Mouse (Mus musculus) heart, embryonic 13.5 days (tissue): ENCODE measurements around the gene Speer3. TPM values are rescaled to one million over a fixed set of nuclear protein-coding genes. Genes with fewer than 3 reads are reported as not detected.
"Not testable (repeated sequence)": the region's sequence is repeated elsewhere in the genome, so short reads cannot be mapped to it uniquely, and the experiment has no call there.

Experiments
- ATAC-seq: fragments of 200-750 bp; cut with Nextera tagmentation; 2 replicates; pipeline ENCODE4 v1.8.0; 2017; ENCODE audit warnings: moderate TSS enrichment; ENCODE audit not compliant: insufficient number of reproducible peaks, low FRiP score, low TSS enrichment; ENCODE audit errors: extremely low read depth
- H3K27ac ChIP-seq: fragments of 300-500 bp; sonication (generic); replicated peaks from 2 replicates; pipeline ENCODE4 v1.5.1; 2015; ENCODE audit warnings: moderate library complexity, mild to moderate bottlenecking, inconsistent platforms
- H3K27me3 ChIP-seq: fragments of 300-500 bp; sonication (generic); replicated peaks from 2 replicates; pipeline ENCODE4 v1.6.1; 2015; ENCODE audit warnings: mild to moderate bottlenecking, inconsistent platforms
- H3K36me3 ChIP-seq: fragments of 300-500 bp; sonication (generic); 2 replicates; pipeline ENCODE4 v1.6.1; 2015; ENCODE audit warnings: mild to moderate bottlenecking, inconsistent platforms
- H3K4me1 ChIP-seq: fragments of 300-500 bp; sonication (generic); 2 replicates; pipeline ENCODE4 v1.6.1; 2015; ENCODE audit warnings: inconsistent platforms
- H3K4me2 ChIP-seq: fragments of 300-500 bp; sonication (generic); 2 replicates; pipeline ENCODE4 v1.6.1; 2015; ENCODE audit warnings: inconsistent platforms, mild to moderate bottlenecking, moderate library complexity
- H3K4me3 ChIP-seq: fragments of 300-500 bp; sonication (generic); 2 replicates; pipeline ENCODE4 v1.5.1; 2015; ENCODE audit warnings: moderate library complexity, mild to moderate bottlenecking, inconsistent platforms
- H3K9ac ChIP-seq: fragments of 300-500 bp; sonication (generic); 2 replicates; pipeline ENCODE4 v1.6.1; 2015; ENCODE audit warnings: inconsistent platforms, mild to moderate bottlenecking, moderate library complexity
- H3K9me3 ChIP-seq: fragments of 300-500 bp; sonication (generic); 2 replicates; pipeline ENCODE4 v1.6.1; 2016; ENCODE audit warnings: inconsistent platforms
- WGBS: fragments of 180-500 bp; shearing (Covaris S2); methylation state at CpG from one replicate; pipeline ENCODE4 v1.1.7; 2015; ENCODE audit warnings: mixed read lengths; 5-methylcytosine and 5-hydroxymethylcytosine counted together
- polyA plus RNA-seq: library from polyadenylated mRNA; unstranded; fragments of >200 nt; fragmentation: Nextera tagmentation; extraction: Ambion mirVana; gene quantifications from 2 replicates; pipeline ENCODE4 v1.2.1, GENCODE M21; 2015

Gene Speer3
- not detected in 2 replicates for polyA plus RNA-seq

GRCm38 (mm10) chr5:13791319-13791718, at the start of gene Speer3:
Speer3 (plus strand) TSS chr5:13791619.
- no peak within 1 kb of the TSS for H3K4me3 ChIP-seq
- no peak for ATAC-seq
- no peaks in the 10 kb centered on the region for H3K9me3 ChIP-seq
- H3K4me1 ChIP-seq = no peaks in the 10 kb centered on the region
- no peaks in the 10 kb centered on the region for H3K36me3 ChIP-seq
- no peak within 1 kb of the TSS for H3K27ac ChIP-seq
- WGBS = 75% methylated on average over 1 of the region's 1 CpGs
- H3K4me2 ChIP-seq = no peak within 1 kb of the TSS
- H3K27me3 ChIP-seq = no peaks in the 10 kb centered on the region
- no peak within 1 kb of the TSS for H3K9ac ChIP-seq

GRCm38 (mm10) chr5:13810496-13810895, 19.1 kb downstream of the Speer3 start:
- H3K4me1 ChIP-seq, H3K9me3 ChIP-seq, H3K27ac ChIP-seq, H3K27me3 ChIP-seq, H3K4me3 ChIP-seq, H3K9ac ChIP-seq, H3K36me3 ChIP-seq, ATAC-seq, H3K4me2 ChIP-seq: not testable (repeated sequence)
- 41% methylated on average over 2 of the region's 2 CpGs for WGBS

- no peak overlapping the region for H3K9ac ChIP-seq
- no peaks in the 10 kb centered on the region for H3K9me3 ChIP-seq
- no peaks in the 10 kb centered on the region for H3K36me3 ChIP-seq
- H3K27me3 ChIP-seq = no peaks in the 10 kb centered on the region
- no peak overlapping the region for H3K27ac ChIP-seq
- H3K4me3 ChIP-seq = no peak overlapping the region
- H3K4me1 ChIP-seq = no peaks in the 10 kb centered on the region
- H3K4me2 ChIP-seq = no peak overlapping the region
- ATAC-seq = no peak
Observed at GRCm38 (mm10) chr5:13825108-13825507, 33.7 kb downstream of the Speer3 start.

GRCm38 (mm10) chr5:13826708-13827107, 35.3 kb downstream of the Speer3 start:
- no peaks in the 10 kb centered on the region for H3K4me1 ChIP-seq
- H3K27ac ChIP-seq = no peak overlapping the region
- no peak for ATAC-seq
- no peak overlapping the region for H3K4me2 ChIP-seq
- H3K9ac ChIP-seq = no peak overlapping the region
- no peaks in the 10 kb centered on the region for H3K27me3 ChIP-seq
- H3K9me3 ChIP-seq = no peaks in the 10 kb centered on the region
- H3K4me3 ChIP-seq = no peak overlapping the region
- no peaks in the 10 kb centered on the region for H3K36me3 ChIP-seq

- no peak overlapping the region for H3K4me3 ChIP-seq
- H3K36me3 ChIP-seq = no peaks in the 10 kb centered on the region
- H3K4me1 ChIP-seq = no peaks in the 10 kb centered on the region
- no peaks in the 10 kb centered on the region for H3K27me3 ChIP-seq
- no peak overlapping the region for H3K4me2 ChIP-seq
- no peak overlapping the region for H3K9ac ChIP-seq
- ATAC-seq = no peak
- no peaks in the 10 kb centered on the region for H3K9me3 ChIP-seq
- no peak overlapping the region for H3K27ac ChIP-seq
Observed at GRCm38 (mm10) chr5:13844317-13844716, 52.9 kb downstream of the Speer3 start.

Other genes with a start within 250 kb of the Speer3 start
- 0.80 and 1.3 TPM in 2 replicates for gene Sema3e, start 233.7 kb downstream of the Speer3 start, polyA plus RNA-seq